Mouse (Mus musculus): Measurements from ENCODE around the gene Foxa3. TPM values are rescaled to one million over a fixed set of nuclear protein-coding genes. Genes with fewer than 3 reads are reported as not detected.

The Foxa3 gene
- polyA plus RNA-seq, 1 experiment from 2014 or later: not detected

DNA sequence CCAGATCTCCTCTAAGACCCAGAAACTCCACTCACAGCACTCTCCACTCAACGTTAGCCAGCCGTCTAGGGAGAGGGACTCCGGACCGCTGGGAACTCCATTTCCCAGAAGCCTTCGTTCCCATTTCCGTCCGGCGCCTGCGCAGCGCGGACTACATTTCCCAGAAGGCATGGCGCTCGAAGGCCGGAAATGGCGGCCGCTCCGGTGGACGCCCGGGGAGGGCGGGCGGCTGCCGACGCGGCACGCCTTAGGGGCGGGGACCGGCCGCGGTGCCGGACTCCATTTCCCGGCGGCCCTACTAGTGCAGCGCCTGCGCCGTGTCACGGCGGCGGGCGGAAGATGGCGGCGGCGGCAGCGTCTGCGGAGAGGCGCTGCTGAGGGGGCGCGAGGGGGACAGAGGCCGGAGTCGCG, 763 bp upstream of the Foxa3 start, which contains the start of gene Sympk:
TSS of gene Sympk (plus strand) at position 282 of the 411 bp plus-strand sequence.
- peak within 1 kb of the TSS; percentile 84 for H3K9ac ChIP-seq
- peaks cover 21% of the 10 kb centered on the region for H3K4me1 ChIP-seq
- peaks cover 37% of the 10 kb centered on the region for H3K27me3 ChIP-seq (replicated peaks)
- 1% methylated on average over 34 of the region's 50 CpGs for WGBS
- peak; percentile 96 for ATAC-seq (replicated peaks)
- peaks cover 4% of the 10 kb centered on the region; the same call in 1 of the 2 replicates for H3K36me3 ChIP-seq (replicated peaks)
- H3K4me3 ChIP-seq: peak within 1 kb of the TSS; percentile 83
- peak within 1 kb of the TSS; percentile 66 for H3K27ac ChIP-seq
- H3K4me2 ChIP-seq: peak within 1 kb of the TSS; percentile 61
- no peaks in the 10 kb centered on the region for H3K9me3 ChIP-seq

- H3K4me3 ChIP-seq: no peak overlapping the region
- peaks cover 37% of the 10 kb centered on the region for H3K27me3 ChIP-seq (replicated peaks)
- no peaks in the 10 kb centered on the region for H3K36me3 ChIP-seq (replicated peaks)
- H3K4me2 ChIP-seq: no peak overlapping the region
- H3K4me1 ChIP-seq: peaks cover 18% of the 10 kb centered on the region
- H3K9ac ChIP-seq: no peak overlapping the region
- no peak overlapping the region for H3K27ac ChIP-seq
- ATAC-seq (replicated peaks): no peak
- 60% methylated on average over 18 of the region's 18 CpGs for WGBS
- no peaks in the 10 kb centered on the region for H3K9me3 ChIP-seq
Observed at GRCm38 (mm10) chr7:19022189-19022958, 964 bp downstream of the Foxa3 start.

DNA sequence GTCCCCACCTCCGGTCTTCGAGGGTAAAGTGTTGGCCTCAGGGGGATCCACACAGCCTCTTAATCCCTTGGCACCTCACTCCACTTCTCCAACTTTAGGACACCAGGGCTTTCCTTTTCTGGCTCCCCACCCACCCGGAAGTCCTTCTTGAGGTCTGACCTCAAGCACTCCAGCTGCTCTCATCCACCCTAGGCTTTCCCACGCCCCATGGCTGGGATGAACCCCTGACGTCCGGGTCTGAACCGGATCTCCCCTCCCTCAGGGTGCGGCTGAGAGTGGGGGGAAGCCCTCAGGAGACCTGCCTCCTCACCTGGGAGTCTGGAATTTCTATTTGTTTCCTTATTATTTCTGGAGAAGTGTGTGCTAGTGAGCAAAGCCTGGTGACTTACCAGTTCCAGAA, 2.3 kb downstream of the Foxa3 start:
- Histone ChIP-seq H3K9ac (no peak overlapping the region), H3K9me3 (no peaks in the 10 kb centered on the region), H3K4me2 (no peak overlapping the region), H3K4me3 (no peak overlapping the region), H3K27me3 (replicated peaks) (peaks cover 37% of the 10 kb centered on the region), H3K4me1 (peaks cover 14% of the 10 kb centered on the region), H3K36me3 (replicated peaks) (no peaks in the 10 kb centered on the region), H3K27ac (no peak overlapping the region)
- 31% methylated on average over 8 of the region's 8 CpGs for WGBS
- ATAC-seq (replicated peaks): no peak

GRCm38 (mm10) chr7:19017909-19018308, 5.4 kb downstream of the Foxa3 start:
- H3K9ac ChIP-seq: no peak overlapping the region
- H3K4me3 ChIP-seq: no peak overlapping the region
- ATAC-seq (replicated peaks): no peak
- H3K27ac ChIP-seq: no peak overlapping the region
- H3K4me1 ChIP-seq: no peaks in the 10 kb centered on the region
- 91% methylated on average over 7 of the region's 7 CpGs for WGBS
- H3K4me2 ChIP-seq: no peak overlapping the region
- H3K36me3 ChIP-seq (replicated peaks): no peaks in the 10 kb centered on the region
- H3K9me3 ChIP-seq: no peaks in the 10 kb centered on the region
- H3K27me3 ChIP-seq (replicated peaks): peaks cover 28% of the 10 kb centered on the region

DNA sequence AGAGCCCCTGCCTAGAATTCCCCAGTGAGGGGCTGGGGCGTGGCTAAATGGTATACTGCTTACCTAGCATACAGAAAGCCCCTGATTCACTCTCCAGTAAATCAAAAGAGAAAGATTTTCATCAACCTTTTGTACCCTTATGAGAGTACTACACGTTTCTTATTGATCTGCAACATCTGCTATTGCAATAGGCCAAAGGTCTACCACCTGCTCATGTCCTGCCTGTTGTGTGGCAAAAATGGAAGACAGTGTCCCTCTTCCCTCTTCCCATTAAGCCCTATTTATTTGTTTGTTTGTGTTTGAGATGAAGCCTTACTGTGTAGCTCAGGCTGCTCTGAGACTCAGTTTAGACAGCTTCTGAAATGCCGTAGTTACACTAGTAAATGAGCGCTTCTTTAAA, 7.3 kb downstream of the Foxa3 start:
- no peak for ATAC-seq (replicated peaks)
- no peak overlapping the region for H3K27ac ChIP-seq
- H3K9me3 ChIP-seq: no peaks in the 10 kb centered on the region
- peaks cover 8% of the 10 kb centered on the region for H3K4me1 ChIP-seq
- no peak overlapping the region for H3K4me3 ChIP-seq
- 92% methylated on average over 4 of the region's 4 CpGs for WGBS
- H3K27me3 ChIP-seq (replicated peaks): peaks cover 10% of the 10 kb centered on the region
- no peaks in the 10 kb centered on the region for H3K36me3 ChIP-seq (replicated peaks)
- no peak overlapping the region for H3K9ac ChIP-seq
- H3K4me2 ChIP-seq: no peak overlapping the region

DNA sequence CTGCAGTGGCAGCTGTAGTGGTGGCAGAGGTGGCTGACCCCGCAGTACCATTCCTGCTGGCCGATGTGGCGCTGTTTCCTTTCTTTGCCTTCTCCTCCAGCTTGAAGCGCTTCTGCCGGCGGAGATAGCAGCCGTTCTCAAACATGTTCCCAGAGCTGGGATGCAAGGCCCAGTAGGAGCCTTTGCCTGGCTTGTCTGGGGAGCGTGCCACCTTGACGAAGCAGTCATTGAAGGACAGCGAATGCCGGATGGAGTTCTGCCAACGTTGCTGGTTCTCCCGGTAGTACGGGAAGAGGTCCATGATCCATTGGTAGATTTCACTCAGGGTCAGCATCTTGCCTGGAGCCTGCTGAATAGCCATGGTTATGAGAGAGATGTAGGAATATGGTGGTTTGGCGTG, 8.9 kb downstream of the Foxa3 start:
- H3K9ac ChIP-seq: no peak overlapping the region
- WGBS: 59% methylated on average over 15 of the region's 15 CpGs
- no peaks in the 10 kb centered on the region for H3K9me3 ChIP-seq
- H3K4me1 ChIP-seq: peaks cover 8% of the 10 kb centered on the region
- no peaks in the 10 kb centered on the region for H3K27me3 ChIP-seq (replicated peaks)
- no peak overlapping the region for H3K4me2 ChIP-seq
- H3K27ac ChIP-seq: no peak overlapping the region
- H3K36me3 ChIP-seq (replicated peaks): no peaks in the 10 kb centered on the region
- no peak overlapping the region for H3K4me3 ChIP-seq
- no peak for ATAC-seq (replicated peaks)

GRCm38 (mm10) chr7:19012882-19013281, 10.5 kb downstream of the Foxa3 start:
- no peak overlapping the region for H3K27ac ChIP-seq
- H3K4me2 ChIP-seq: no peak overlapping the region
- H3K4me1 ChIP-seq: peaks cover 8% of the 10 kb centered on the region
- no peak for ATAC-seq (replicated peaks)
- H3K27me3 ChIP-seq (replicated peaks): no peaks in the 10 kb centered on the region
- WGBS: 68% methylated on average over 2 of the region's 2 CpGs
- no peak overlapping the region for H3K9ac ChIP-seq
- no peaks in the 10 kb centered on the region for H3K9me3 ChIP-seq
- no peak overlapping the region for H3K4me3 ChIP-seq
- H3K36me3 ChIP-seq (replicated peaks): no peaks in the 10 kb centered on the region

GRCm38 (mm10) chr7:19012025-19012621, 11.2 kb downstream of the Foxa3 start:
- no peak for ATAC-seq (replicated peaks)
- WGBS: 3% methylated on average over 31 of the region's 31 CpGs

DNA sequence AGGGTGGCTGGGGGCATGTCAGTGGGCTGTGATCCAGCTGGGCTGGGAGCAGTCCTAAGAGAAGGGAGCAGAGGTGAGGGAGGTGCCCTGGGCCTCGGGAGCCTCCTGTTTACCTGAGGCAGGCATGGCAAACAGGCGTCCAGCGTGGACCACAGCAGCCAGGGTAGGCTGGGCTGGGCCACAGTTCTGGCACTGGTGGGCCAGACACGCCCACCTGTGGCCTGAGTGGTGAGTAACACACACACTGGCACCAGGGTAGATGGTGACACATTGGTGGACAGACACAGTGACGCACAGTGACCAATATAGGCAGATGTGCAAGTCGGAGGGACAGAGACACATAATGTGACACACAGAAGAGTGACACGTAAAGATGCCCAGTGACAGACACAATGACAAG, 12.8 kb downstream of the Foxa3 start:
- 87% methylated on average over 7 of the region's 7 CpGs for WGBS

More at GRCm38 (mm10) chr7:19012025-19012621, 11.2 kb downstream of the Foxa3 start:
- H3K4me3 ChIP-seq: peak overlapping the region; percentile 19
- H3K36me3 ChIP-seq (replicated peaks): peaks cover under 1% of the 10 kb centered on the region; the same call in 1 of the 2 replicates
- peaks cover 15% of the 10 kb centered on the region for H3K4me1 ChIP-seq
- H3K9me3 ChIP-seq: no peaks in the 10 kb centered on the region
- no peak overlapping the region; the same call in 1 of the 2 replicates for H3K27ac ChIP-seq
- H3K27me3 ChIP-seq (replicated peaks): no peaks in the 10 kb centered on the region
- peak overlapping the region; percentile 41 for H3K9ac ChIP-seq
- H3K4me2 ChIP-seq: peak overlapping the region; percentile 51

DNA sequence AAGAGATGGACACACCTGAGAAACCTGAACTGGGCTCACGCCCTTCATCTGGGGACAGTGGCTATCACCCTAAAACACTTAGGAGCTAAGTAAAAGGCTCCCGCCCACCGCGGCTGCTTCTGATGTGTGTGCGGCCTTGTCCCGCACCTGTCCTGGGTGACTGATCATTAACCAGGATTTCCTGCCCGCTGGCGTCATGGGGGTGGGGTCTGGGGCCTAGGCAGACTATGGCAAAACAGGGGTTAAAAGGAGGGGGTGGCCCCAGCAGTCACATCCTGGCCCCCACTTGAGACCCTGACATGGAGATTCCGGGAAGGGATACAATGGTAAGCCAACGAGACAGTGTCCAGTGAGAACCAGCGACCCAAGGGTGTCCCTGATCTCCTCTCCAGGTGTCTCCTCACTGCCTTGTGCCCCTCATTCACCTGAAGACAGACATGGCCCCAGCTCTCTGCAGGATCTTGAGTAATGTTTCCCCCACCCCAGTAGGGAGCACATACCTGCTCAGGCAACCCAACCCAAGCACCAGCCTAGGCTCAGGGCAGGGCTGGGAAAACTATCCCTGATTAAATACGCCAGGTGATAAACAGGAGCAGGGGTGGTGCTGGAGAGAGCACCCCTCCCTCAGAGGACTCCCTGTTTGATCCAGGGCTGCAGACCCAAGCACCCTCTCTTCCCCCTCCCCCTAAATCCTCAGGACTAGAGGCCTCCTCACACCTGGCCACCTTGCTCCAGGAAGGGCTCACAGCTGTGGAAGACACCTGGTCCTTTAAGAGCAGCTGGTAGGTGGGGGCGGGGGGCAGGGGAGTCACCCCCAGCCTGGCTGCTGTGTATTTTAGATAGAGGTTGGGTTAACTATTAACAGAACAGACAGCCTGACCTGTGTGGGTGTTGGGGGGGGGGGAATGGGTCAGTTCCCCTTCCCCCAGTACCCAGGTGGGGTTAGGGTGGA, 16.0 kb downstream of the Foxa3 start:
- no peaks in the 10 kb centered on the region for H3K9me3 ChIP-seq
- no peaks in the 10 kb centered on the region for H3K27me3 ChIP-seq (replicated peaks)
- 87% methylated on average over 13 of the region's 13 CpGs for WGBS
- no peak for ATAC-seq (replicated peaks)
- peaks cover 47% of the 10 kb centered on the region for H3K4me1 ChIP-seq
- no peak overlapping the region for H3K4me2 ChIP-seq
- no peak overlapping the region for H3K4me3 ChIP-seq
- peaks cover 10% of the 10 kb centered on the region for H3K36me3 ChIP-seq (replicated peaks)
- no peak overlapping the region for H3K27ac ChIP-seq
- H3K9ac ChIP-seq: no peak overlapping the region

More for the DNA sequence above, 12.8 kb downstream of the Foxa3 start:
- no peak overlapping the region for H3K9ac ChIP-seq
- no peaks in the 10 kb centered on the region for H3K9me3 ChIP-seq
- H3K4me2 ChIP-seq: no peak overlapping the region
- peaks cover 6% of the 10 kb centered on the region for H3K36me3 ChIP-seq (replicated peaks)
- no peaks in the 10 kb centered on the region for H3K27me3 ChIP-seq (replicated peaks)
- H3K27ac ChIP-seq: no peak overlapping the region
- H3K4me3 ChIP-seq: no peak overlapping the region
- peaks cover 30% of the 10 kb centered on the region for H3K4me1 ChIP-seq
- ATAC-seq (replicated peaks): no peak

GRCm38 (mm10) chr7:19006476-19006875, 16.9 kb downstream of the Foxa3 start:
- H3K4me2 ChIP-seq: no peak overlapping the region
- H3K27ac ChIP-seq: no peak overlapping the region
- H3K4me3 ChIP-seq: no peak overlapping the region

More at GRCm38 (mm10) chr7:19006476-19006875, 16.9 kb downstream of the Foxa3 start:
- H3K4me1 ChIP-seq: peaks cover 47% of the 10 kb centered on the region
- no peaks in the 10 kb centered on the region for H3K9me3 ChIP-seq
- no peak for ATAC-seq (replicated peaks)
- peaks cover 10% of the 10 kb centered on the region for H3K36me3 ChIP-seq (replicated peaks)
- H3K9ac ChIP-seq: no peak overlapping the region
- 6% methylated on average over 12 of the region's 12 CpGs for WGBS
- no peaks in the 10 kb centered on the region for H3K27me3 ChIP-seq (replicated peaks)

Data from midbrain, embryonic 15.5 days (tissue).